Mouse (Mus musculus): ENCODE results near the gene Zkscan3.

- TF ChIP-seq POLR2A (IDR thresholded peaks at IDR 0.05; ENCODE audit: borderline replicate concordance, extremely low read depth, low read depth, low read length): no peak
- TF ChIP-seq CTCF (IDR thresholded peaks at IDR 0.05; ENCODE audit: insufficient read depth, low read length): no peak
Measured at GRCm38 (mm10) chr13:21395211-21395610, 7.3 kb downstream of the Zkscan3 start.
